Mouse (Mus musculus) kidney, embryonic 14.5 days (tissue): ENCODE measurements at regions not wholly inside any gene's neighbourhood (a gene's known extent, or its start where the extent isn't known, plus 50 kb on each side); places are given as distances from the start of the nearest gene placed in this dataset.

Experiments
- ATAC-seq: fragments of 200-750 bp; cut with Nextera tagmentation; 2 replicates; pipeline ENCODE4 v1.8.0; 2017; ENCODE audit warnings: moderate number of reproducible peaks, mild to moderate bottlenecking, moderate TSS enrichment, moderate library complexity; ENCODE audit not compliant: low FRiP score, low TSS enrichment
- H3K27ac ChIP-seq: fragments of 300-500 bp; sonication (generic); 2 replicates; pipeline ENCODE4 v1.5.1; 2014; ENCODE audit warnings: low read depth, mild to moderate bottlenecking, low read length, moderate library complexity, mixed read lengths
- H3K27me3 ChIP-seq: fragments of 300-500 bp; sonication (generic); 2 replicates; pipeline ENCODE4 v1.6.1; 2014; ENCODE audit warnings: mild to moderate bottlenecking, low read length; ENCODE audit not compliant: control insufficient read depth, insufficient read depth
- H3K36me3 ChIP-seq: fragments of 300-500 bp; sonication (generic); 2 replicates; pipeline ENCODE4 v1.6.1; 2014; ENCODE audit warnings: low read length, mixed read lengths; ENCODE audit not compliant: control insufficient read depth, insufficient read depth
- H3K4me1 ChIP-seq: fragments of 300-500 bp; sonication (generic); 2 replicates; pipeline ENCODE4 v1.6.1; 2014; ENCODE audit warnings: low read length, mixed read lengths; ENCODE audit not compliant: control insufficient read depth, insufficient read depth
- H3K4me2 ChIP-seq: fragments of 300-500 bp; sonication (generic); replicated peaks from 2 replicates; pipeline ENCODE4 v1.6.1; 2014; ENCODE audit warnings: low read depth, mild to moderate bottlenecking, low read length
- H3K4me3 ChIP-seq: fragments of 300-500 bp; sonication (generic); 2 replicates; pipeline ENCODE4 v1.5.1; 2014; ENCODE audit warnings: mild to moderate bottlenecking, low read length
- H3K9ac ChIP-seq: fragments of 300-500 bp; sonication (generic); 2 replicates; pipeline ENCODE4 v1.6.1; 2014; ENCODE audit warnings: low read depth, mild to moderate bottlenecking, low read length, moderate library complexity
- H3K9me3 ChIP-seq: fragments of 300-500 bp; sonication (generic); 2 replicates; pipeline ENCODE4 v1.6.1; 2016; ENCODE audit warnings: low read length; ENCODE audit not compliant: control insufficient read depth
- WGBS: fragments of 180-500 bp; shearing (Covaris S2); extraction: QIAGEN DNeasy Blood & Tissue Kit; methylation state at CpG from one replicate; pipeline ENCODE4 v1.1.7; 2014; 5-methylcytosine and 5-hydroxymethylcytosine counted together

GRCm38 (mm10) chr2:61527127-61527526 is 51.3 kb upstream of the Tank start:
- Histone ChIP-seq H3K36me3 (no peaks in the 10 kb centered on the region), H3K4me1 (no peaks in the 10 kb centered on the region), H3K4me2 (no peak overlapping the region), H3K9me3 (no peaks in the 10 kb centered on the region), H3K27me3 (no peaks in the 10 kb centered on the region), H3K27ac (no peak overlapping the region), H3K9ac (no peak overlapping the region), H3K4me3 (no peak overlapping the region)
- 90% methylated on average over 3 of the region's 3 CpGs for WGBS
- ATAC-seq = no peak

GRCm38 (mm10) chr2:61524060-61524734 is 54.2 kb upstream of the Tank start:
- no peak overlapping the region for H3K27ac ChIP-seq
- no peak for ATAC-seq
- H3K4me1 ChIP-seq = no peaks in the 10 kb centered on the region
- no peak overlapping the region for H3K9ac ChIP-seq
- H3K9me3 ChIP-seq = no peaks in the 10 kb centered on the region
- no peak overlapping the region for H3K4me2 ChIP-seq
- WGBS = 83% methylated on average over 6 of the region's 6 CpGs
- H3K4me3 ChIP-seq = no peak overlapping the region
- H3K27me3 ChIP-seq = no peaks in the 10 kb centered on the region
- H3K36me3 ChIP-seq = no peaks in the 10 kb centered on the region

- no peak overlapping the region for H3K4me3 ChIP-seq
- H3K9me3 ChIP-seq = no peaks in the 10 kb centered on the region
- no peak overlapping the region for H3K27ac ChIP-seq
- no peak overlapping the region for H3K4me2 ChIP-seq
- H3K27me3 ChIP-seq = no peaks in the 10 kb centered on the region
- H3K9ac ChIP-seq = no peak overlapping the region
- H3K4me1 ChIP-seq = no peaks in the 10 kb centered on the region
- no peak for ATAC-seq
- 94% methylated on average over 6 of the region's 6 CpGs for WGBS
- no peaks in the 10 kb centered on the region for H3K36me3 ChIP-seq
These were observed 63.8 kb upstream of the Tank start for GRCm38 (mm10) chr2:61514445-61515123.

GRCm38 (mm10) chr2:61513787-61514444 is 64.5 kb upstream of the Tank start:
- Histone ChIP-seq H3K9ac (no peak overlapping the region), H3K4me3 (no peak overlapping the region), H3K36me3 (no peaks in the 10 kb centered on the region), H3K27ac (no peak overlapping the region), H3K27me3 (no peaks in the 10 kb centered on the region), H3K4me2 (no peak overlapping the region), H3K4me1 (no peaks in the 10 kb centered on the region), H3K9me3 (no peaks in the 10 kb centered on the region)
- 76% methylated on average over 12 of the region's 12 CpGs for WGBS
- no peak for ATAC-seq

GRCm38 (mm10) chr2:61503594-61503993 is 74.8 kb upstream of the Tank start:
- Histone ChIP-seq H3K27me3 (no peaks in the 10 kb centered on the region), H3K4me1 (no peaks in the 10 kb centered on the region), H3K9me3 (0 out of 2 replicates have a peak, but pooled peaks cover 2% of the 10 kb centered on the region), H3K9ac (no peak overlapping the region), H3K4me2 (no peak overlapping the region), H3K4me3 (no peak overlapping the region), H3K27ac (no peak overlapping the region), H3K36me3 (no peaks in the 10 kb centered on the region)
- ATAC-seq = no peak
- 87% methylated on average over 4 of the region's 4 CpGs for WGBS

GRCm38 (mm10) chr2:61501922-61502321 is 76.5 kb upstream of the Tank start:
- no peak for ATAC-seq
- no peaks in the 10 kb centered on the region for H3K36me3 ChIP-seq
- H3K4me3 ChIP-seq = no peak overlapping the region
- WGBS = 91% methylated on average over 5 of the region's 5 CpGs
- no peak overlapping the region for H3K27ac ChIP-seq
- H3K9ac ChIP-seq = no peak overlapping the region
- H3K27me3 ChIP-seq = no peaks in the 10 kb centered on the region
- no peak overlapping the region for H3K4me2 ChIP-seq
- no peaks in the 10 kb centered on the region for H3K4me1 ChIP-seq
- H3K9me3 ChIP-seq = 0 out of 2 replicates have a peak, but pooled peaks cover 2% of the 10 kb centered on the region

- Histone ChIP-seq H3K9ac (no peak overlapping the region), H3K4me3 (no peak overlapping the region), H3K4me1 (no peaks in the 10 kb centered on the region), H3K4me2 (no peak overlapping the region), H3K36me3 (no peaks in the 10 kb centered on the region), H3K27me3 (no peaks in the 10 kb centered on the region), H3K9me3 (0 out of 2 replicates have a peak, but pooled peaks cover 2% of the 10 kb centered on the region), H3K27ac (no peak overlapping the region)
- no peak for ATAC-seq
- 89% methylated on average over 1 of the region's 1 CpGs for WGBS
These were observed 79.1 kb upstream of the Tank start for GRCm38 (mm10) chr2:61499266-61499665.

GRCm38 (mm10) chr2:61497930-61498329 is 80.5 kb upstream of the Tank start:
- 0 out of 2 replicates have a peak, but pooled peaks cover 2% of the 10 kb centered on the region for H3K9me3 ChIP-seq
- H3K9ac ChIP-seq = no peak overlapping the region
- H3K36me3 ChIP-seq = no peaks in the 10 kb centered on the region
- WGBS = 68% methylated on average over 5 of the region's 5 CpGs
- no peak overlapping the region for H3K27ac ChIP-seq
- no peak for ATAC-seq
- H3K4me3 ChIP-seq = no peak overlapping the region
- H3K27me3 ChIP-seq = no peaks in the 10 kb centered on the region
- no peak overlapping the region for H3K4me2 ChIP-seq
- no peaks in the 10 kb centered on the region for H3K4me1 ChIP-seq

- Histone ChIP-seq H3K4me2 (no peak overlapping the region), H3K27ac (no peak overlapping the region), H3K9ac (no peak overlapping the region), H3K9me3 (0 out of 2 replicates have a peak, but pooled peaks cover 2% of the 10 kb centered on the region), H3K4me3 (no peak overlapping the region), H3K4me1 (no peaks in the 10 kb centered on the region), H3K36me3 (no peaks in the 10 kb centered on the region), H3K27me3 (no peaks in the 10 kb centered on the region)
- 91% methylated on average over 2 of the region's 2 CpGs for WGBS
- ATAC-seq = no peak
These were observed 81.4 kb upstream of the Tank start for GRCm38 (mm10) chr2:61496968-61497367.
